Mouse (Mus musculus): ENCODE measurements around the gene Gpx2. TPM values are rescaled to one million over a fixed set of nuclear protein-coding genes. Genes with fewer than 3 reads are reported as not detected.

The Gpx2 gene
- polyA plus RNA-seq (2015; fragmentation: Nextera tagmentation; extraction: Ambion mirVana): 4.0 TPM in 1 of 2 replicates, not detected in the other

GRCm38 (mm10) chr12:76795350-76795749, at the start of gene Gpx2:
TSS of gene Gpx2 (minus strand) at chr12:76795554.
- Histone ChIP-seq H3K36me3 (no peaks in the 10 kb centered on the region), H3K4me2 (no peak within 1 kb of the TSS), H3K9ac (no peak within 1 kb of the TSS), H3K9me3 (replicated peaks) (no peaks in the 10 kb centered on the region), H3K4me3 (replicated peaks) (no peak within 1 kb of the TSS), H3K4me1 (no peaks in the 10 kb centered on the region), H3K27ac (no peak within 1 kb of the TSS), H3K27me3 (no peaks in the 10 kb centered on the region)
- WGBS: 74% methylated on average over 5 of the region's 5 CpGs
- ATAC-seq (replicated peaks; ENCODE audit: low FRiP score): no peak

- WGBS: 89% methylated on average over 15 of the region's 15 CpGs
Measured at GRCm38 (mm10) chr12:76844346-76845061, 49.1 kb upstream of the Gpx2 start.

GRCm38 (mm10) chr12:76840081-76840480, 44.7 kb upstream of the Gpx2 start:
- H3K36me3 ChIP-seq: 0 out of 2 replicates have a peak, but pooled peaks cover 8% of the 10 kb centered on the region
- H3K9me3 ChIP-seq (replicated peaks): no peaks in the 10 kb centered on the region
- H3K27ac ChIP-seq: no peak overlapping the region
- H3K4me2 ChIP-seq: no peak overlapping the region
- WGBS: 82% methylated on average over 6 of the region's 6 CpGs
- ATAC-seq (replicated peaks; ENCODE audit: low FRiP score): no peak
- no peak overlapping the region for H3K9ac ChIP-seq
- no peaks in the 10 kb centered on the region for H3K27me3 ChIP-seq
- H3K4me1 ChIP-seq: peaks cover 13% of the 10 kb centered on the region
- H3K4me3 ChIP-seq (replicated peaks): no peak overlapping the region

More at GRCm38 (mm10) chr12:76844346-76845061, 49.1 kb upstream of the Gpx2 start:
- H3K27ac ChIP-seq: no peak overlapping the region
- no peaks in the 10 kb centered on the region for H3K27me3 ChIP-seq
- no peak overlapping the region for H3K4me2 ChIP-seq
- no peak overlapping the region for H3K4me3 ChIP-seq (replicated peaks)
- H3K36me3 ChIP-seq: 0 out of 2 replicates have a peak, but pooled peaks cover 8% of the 10 kb centered on the region
- no peaks in the 10 kb centered on the region for H3K9me3 ChIP-seq (replicated peaks)
- no peak for ATAC-seq (replicated peaks; ENCODE audit: low FRiP score)
- H3K9ac ChIP-seq: no peak overlapping the region
- H3K4me1 ChIP-seq: no peaks in the 10 kb centered on the region

DNA sequence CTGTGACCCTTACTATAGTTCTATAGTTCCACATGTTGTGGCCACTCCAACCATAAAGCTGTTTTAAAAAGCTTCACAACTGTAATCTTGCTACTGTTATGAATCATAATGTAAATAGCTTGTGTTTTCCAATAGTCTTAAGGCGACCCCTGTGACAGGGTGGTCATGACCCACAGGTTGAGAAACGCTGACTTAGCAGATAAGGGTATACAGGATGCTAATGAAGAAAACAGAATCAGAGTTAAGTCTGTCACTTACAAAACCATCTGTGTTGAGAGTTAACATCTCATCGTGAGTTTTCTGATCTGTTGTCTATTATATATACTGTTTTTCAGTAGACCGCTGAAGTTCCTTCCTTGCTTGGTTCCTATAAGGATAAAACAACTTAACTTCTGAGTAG, 43.9 kb upstream of the Gpx2 start:
- H3K4me1 ChIP-seq: peaks cover 13% of the 10 kb centered on the region
- no peak overlapping the region for H3K4me3 ChIP-seq (replicated peaks)
- no peaks in the 10 kb centered on the region for H3K27me3 ChIP-seq
- no peak overlapping the region for H3K27ac ChIP-seq
- H3K36me3 ChIP-seq: 0 out of 2 replicates have a peak, but pooled peaks cover 5% of the 10 kb centered on the region
- H3K9me3 ChIP-seq (replicated peaks): no peaks in the 10 kb centered on the region
- H3K9ac ChIP-seq: no peak overlapping the region; the same call in 1 of the 2 replicates
- ATAC-seq (replicated peaks; ENCODE audit: low FRiP score): no peak
- no peak overlapping the region for H3K4me2 ChIP-seq
- 90% methylated on average over 4 of the region's 4 CpGs for WGBS

DNA sequence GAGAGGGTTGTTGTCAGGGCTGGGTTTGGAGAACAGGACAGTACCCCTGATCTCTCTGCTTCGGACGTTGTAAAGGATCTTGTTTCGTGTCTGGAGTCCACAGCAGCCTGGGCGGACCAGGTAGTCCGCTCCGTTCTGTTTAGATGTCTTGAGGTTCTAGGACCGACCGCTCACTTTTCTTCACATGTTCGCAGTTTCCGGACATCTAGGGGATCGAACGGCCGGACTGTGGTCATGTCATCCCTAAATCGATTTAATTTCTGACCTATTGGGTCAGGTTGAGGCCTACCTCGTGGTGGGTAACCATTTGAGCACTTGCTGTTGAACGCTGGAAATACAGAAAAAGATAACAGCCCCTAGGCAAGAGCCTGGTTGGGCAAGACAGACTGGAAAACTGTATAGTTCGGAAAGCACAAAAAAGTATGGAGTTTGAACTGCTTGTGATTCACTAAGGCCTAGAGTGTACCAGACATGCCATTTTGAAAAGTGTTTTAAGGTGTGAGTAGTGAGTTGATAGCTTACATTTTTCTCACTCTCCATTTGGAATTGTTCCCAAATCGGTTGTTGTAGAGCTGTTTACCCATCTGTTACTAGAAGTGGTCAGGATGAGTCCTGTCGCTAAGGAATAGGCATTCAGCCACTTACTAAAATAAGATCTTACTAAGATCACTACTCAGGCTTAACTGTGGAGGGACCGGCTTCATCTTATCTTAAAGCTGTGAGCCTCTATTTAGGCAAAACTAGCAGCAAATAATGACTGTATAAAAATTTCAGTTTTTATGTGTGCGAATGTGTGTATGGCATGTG, 42.7 kb upstream of the Gpx2 start:
- H3K27me3 ChIP-seq: no peaks in the 10 kb centered on the region; the same call in 1 of the 2 replicates
- no peak for ATAC-seq (replicated peaks; ENCODE audit: low FRiP score)
- H3K4me1 ChIP-seq: peaks cover 13% of the 10 kb centered on the region
- peak overlapping the region; percentile 82 for H3K27ac ChIP-seq
- peak overlapping the region; percentile 74 for H3K4me3 ChIP-seq (replicated peaks)
- no peaks in the 10 kb centered on the region for H3K9me3 ChIP-seq (replicated peaks)
- H3K36me3 ChIP-seq: no peaks in the 10 kb centered on the region
- H3K4me2 ChIP-seq: peak overlapping the region; percentile 72
- H3K9ac ChIP-seq: peak overlapping the region; percentile 69
- 13% methylated on average over 21 of the region's 21 CpGs for WGBS

DNA sequence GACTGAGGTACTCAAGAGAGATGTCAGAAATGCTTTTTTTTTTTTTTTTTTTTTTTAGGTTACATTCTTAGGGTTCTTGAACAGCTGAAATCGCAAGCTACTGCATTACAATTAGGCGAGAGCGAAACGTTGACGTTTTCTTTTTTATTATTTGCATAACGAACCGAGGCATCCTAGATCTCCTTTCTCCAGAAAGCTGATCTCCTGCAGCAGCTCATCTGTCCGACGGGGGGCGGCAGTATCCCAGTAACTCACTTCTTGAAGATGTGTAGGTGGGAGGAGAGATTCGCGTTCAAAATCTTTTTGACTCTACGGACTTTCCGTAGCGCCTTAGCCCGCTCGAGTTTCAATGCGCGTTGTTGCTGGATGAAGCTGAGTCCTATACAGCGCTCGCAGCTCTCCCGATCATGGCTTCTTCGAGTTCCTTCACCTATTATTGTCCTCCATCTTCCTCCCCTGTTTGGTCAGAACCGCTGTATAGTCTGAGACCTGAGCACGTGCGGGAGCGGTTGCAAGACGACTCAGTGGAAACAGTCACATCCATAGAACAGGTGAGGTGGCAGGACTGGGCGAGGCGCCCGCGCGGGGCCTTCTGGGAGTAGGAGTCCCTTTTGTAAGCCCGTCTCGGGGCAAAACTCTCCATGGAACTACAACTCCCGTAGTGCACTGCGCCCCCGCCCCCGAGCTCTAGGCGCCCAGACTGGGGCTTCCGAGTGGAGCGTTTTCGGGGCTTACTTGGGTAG, 41.9 kb upstream of the Gpx2 start:
- WGBS: under 1% methylated on average over 43 of the region's 43 CpGs
- Histone ChIP-seq H3K4me3 (replicated peaks) (peak overlapping the region; percentile 74), H3K9me3 (replicated peaks) (no peaks in the 10 kb centered on the region), H3K4me2 (peak overlapping the region; percentile 72), H3K27me3 (no peaks in the 10 kb centered on the region; the same call in 1 of the 2 replicates), H3K4me1 (peaks cover 13% of the 10 kb centered on the region), H3K36me3 (no peaks in the 10 kb centered on the region), H3K27ac (peak overlapping the region; percentile 82), H3K9ac (peak overlapping the region; percentile 69)
- ATAC-seq (replicated peaks; ENCODE audit: low FRiP score): peak; percentile 99

- Histone ChIP-seq H3K4me2 (no peak overlapping the region), H3K27ac (no peak overlapping the region), H3K9me3 (replicated peaks) (no peaks in the 10 kb centered on the region), H3K4me1 (no peaks in the 10 kb centered on the region), H3K4me3 (replicated peaks) (no peak overlapping the region), H3K27me3 (no peaks in the 10 kb centered on the region; the same call in 1 of the 2 replicates), H3K9ac (no peak overlapping the region), H3K36me3 (no peaks in the 10 kb centered on the region)
- 11% methylated on average over 3 of the region's 3 CpGs for WGBS
- no peak for ATAC-seq (replicated peaks; ENCODE audit: low FRiP score)
Measured at GRCm38 (mm10) chr12:76832704-76833103, 37.4 kb upstream of the Gpx2 start.

DNA sequence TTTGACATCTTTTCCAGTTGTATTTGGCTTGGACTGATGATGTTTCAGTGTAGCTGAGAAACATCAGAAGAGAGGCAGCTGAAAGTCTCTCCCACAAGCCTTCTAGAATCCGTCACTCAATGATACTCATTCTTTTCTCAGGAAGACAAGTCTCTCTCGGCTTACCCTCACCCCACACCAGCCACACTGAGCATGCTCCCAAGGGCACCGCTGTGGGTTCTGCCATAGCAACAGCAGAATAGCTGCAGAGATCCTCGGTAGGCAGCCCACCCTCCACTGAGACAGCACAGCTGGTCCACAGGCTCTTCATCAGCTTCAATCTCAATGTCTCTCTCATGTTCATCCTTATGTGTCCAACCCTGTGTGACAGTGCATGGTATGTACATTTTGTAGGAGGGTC, 29.9 kb upstream of the Gpx2 start:
- peaks cover 27% of the 10 kb centered on the region for H3K4me1 ChIP-seq
- ATAC-seq (replicated peaks; ENCODE audit: low FRiP score): no peak
- no peak overlapping the region for H3K4me3 ChIP-seq (replicated peaks)
- H3K4me2 ChIP-seq: no peak overlapping the region
- no peaks in the 10 kb centered on the region for H3K9me3 ChIP-seq (replicated peaks)
- WGBS: 70% methylated on average over 4 of the region's 4 CpGs
- H3K27me3 ChIP-seq: peaks cover 48% of the 10 kb centered on the region
- no peaks in the 10 kb centered on the region for H3K36me3 ChIP-seq
- no peak overlapping the region for H3K27ac ChIP-seq
- H3K9ac ChIP-seq: no peak overlapping the region

DNA sequence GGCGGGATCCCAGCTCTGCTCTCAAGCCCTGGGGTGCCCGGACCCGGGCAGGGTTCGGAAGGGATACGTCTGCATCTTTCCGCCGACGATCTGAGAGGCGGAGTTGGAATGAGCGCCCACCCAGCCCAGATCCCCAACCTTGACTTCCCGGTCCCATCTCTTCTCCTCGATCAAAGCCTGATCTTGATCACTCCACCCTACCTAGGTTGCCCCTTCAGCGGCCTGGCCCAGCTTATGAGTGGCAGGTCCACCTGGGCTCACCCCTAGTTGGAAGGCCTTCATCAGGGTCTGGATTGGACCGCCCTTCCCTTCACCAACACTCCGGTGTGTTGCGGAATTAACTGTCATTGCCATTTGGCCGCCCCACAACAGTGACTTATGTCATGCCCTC, 27.3 kb upstream of the Gpx2 start, which contains the start of gene Rab15:
Rab15 (minus strand) TSS at position 258 of the 391 bp plus-strand sequence.
- Histone ChIP-seq H3K36me3 (no peaks in the 10 kb centered on the region), H3K4me2 (peak within 1 kb of the TSS; percentile 99), H3K27me3 (peaks cover 56% of the 10 kb centered on the region), H3K27ac (peak within 1 kb of the TSS; percentile 61; the same call in 1 of the 2 replicates), H3K4me1 (peaks cover 45% of the 10 kb centered on the region), H3K9me3 (replicated peaks) (no peaks in the 10 kb centered on the region), H3K9ac (peak within 1 kb of the TSS; percentile 80), H3K4me3 (replicated peaks) (peak within 1 kb of the TSS; percentile 71)
- WGBS: 2% methylated on average over 16 of the region's 17 CpGs
- ATAC-seq (replicated peaks; ENCODE audit: low FRiP score): peak; percentile 44

GRCm38 (mm10) chr12:76822002-76822650, 26.8 kb upstream of the Gpx2 start:
- peaks cover 47% of the 10 kb centered on the region for H3K4me1 ChIP-seq
- H3K27ac ChIP-seq: peak overlapping the region; percentile 61; the same call in 1 of the 2 replicates
- WGBS: 1% methylated on average over 51 of the region's 66 CpGs

DNA sequence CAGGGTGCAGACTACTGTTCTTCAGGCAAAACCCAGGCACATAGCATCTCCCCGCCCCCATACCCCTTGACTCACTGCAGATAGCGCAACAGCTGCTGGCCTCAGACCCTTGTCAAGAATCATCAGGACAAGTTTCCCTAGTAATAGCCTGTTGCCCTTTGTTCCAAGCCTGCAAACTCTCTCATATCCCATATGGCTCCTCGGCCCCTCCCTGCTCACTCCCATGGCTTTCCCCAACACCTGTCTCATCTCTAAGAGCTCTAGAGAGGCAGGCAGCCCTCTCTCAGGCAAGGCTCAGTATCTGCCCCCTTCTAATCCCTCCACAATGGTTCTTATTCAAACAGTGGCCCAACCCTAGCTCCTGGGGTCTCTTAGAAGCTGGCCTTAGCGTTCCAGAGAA, 25.3 kb upstream of the Gpx2 start:
- peaks cover 50% of the 10 kb centered on the region for H3K4me1 ChIP-seq
- H3K9ac ChIP-seq: no peak overlapping the region
- peak overlapping the region; percentile 99; the same call in 1 of the 2 replicates for H3K4me2 ChIP-seq
- ATAC-seq (replicated peaks; ENCODE audit: low FRiP score): no peak
- H3K27ac ChIP-seq: no peak overlapping the region
- no peak overlapping the region for H3K4me3 ChIP-seq (replicated peaks)
- no peaks in the 10 kb centered on the region for H3K9me3 ChIP-seq (replicated peaks)
- no peaks in the 10 kb centered on the region for H3K36me3 ChIP-seq
- 51% methylated on average over 4 of the region's 4 CpGs for WGBS
- peaks cover 47% of the 10 kb centered on the region for H3K27me3 ChIP-seq

More at GRCm38 (mm10) chr12:76822002-76822650, 26.8 kb upstream of the Gpx2 start:
- Histone ChIP-seq H3K9me3 (replicated peaks) (no peaks in the 10 kb centered on the region), H3K4me3 (replicated peaks) (peak overlapping the region; percentile 71), H3K9ac (peak overlapping the region; percentile 80), H3K36me3 (no peaks in the 10 kb centered on the region), H3K27me3 (peaks cover 56% of the 10 kb centered on the region), H3K4me2 (peak overlapping the region; percentile 99)
- peak; percentile 65 for ATAC-seq (replicated peaks; ENCODE audit: low FRiP score)
